Mouse (Mus musculus): Measurements from ENCODE around the gene H2afx. TPM values are rescaled to one million over a fixed set of nuclear protein-coding genes. Genes with fewer than 3 reads are reported as not detected.
A peak's percentile ranks its signal among the peaks of the same experiment; 100 is the strongest.

The H2afx gene
- total and polyA plus RNA-seq, 3 experiments, result 36.3 to 488 (median 56.6) TPM

DNA sequence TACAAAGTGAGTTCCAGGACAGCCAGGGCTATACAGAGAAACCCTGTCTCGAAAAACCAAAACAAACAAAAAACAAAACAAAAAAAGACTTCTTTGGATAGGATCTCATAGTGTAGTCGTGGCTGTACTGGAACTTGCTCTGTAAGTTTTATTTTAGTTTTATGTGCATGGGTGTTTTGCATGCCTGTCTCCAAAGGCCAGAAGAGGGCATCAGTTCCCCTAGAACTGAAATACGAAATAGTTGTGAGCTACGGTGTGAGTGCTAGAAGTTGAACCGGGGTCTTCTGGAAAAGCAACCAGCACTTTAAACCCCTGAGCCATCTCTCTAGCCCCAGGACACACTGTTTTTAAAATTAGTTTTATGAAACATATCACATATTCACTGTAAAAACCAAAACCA is 4.1 kb downstream of the H2afx start:
- Histone ChIP-seq H3K36me3 (replicated peaks in 1 of 2; ENCODE audit: control insufficient read depth in 1 of 2, insufficient read depth in 1 of 2, low read length in 1 of 2) (peaks cover 38 to 53% of the 10 kb centered on the region in 2 experiments), H3K27ac (ENCODE audit: insufficient read depth, low read depth) (no peak overlapping the region), H3K9ac (ENCODE audit: insufficient read depth, low read depth) (no peak overlapping the region), H3K79me2 (replicated peaks; ENCODE audit: control insufficient read depth, extremely low read depth, insufficient read depth, poor library complexity, severe bottlenecking) (peaks cover 36% of the 10 kb centered on the region), H3K4me2 (ENCODE audit: insufficient read depth, low read depth, poor library complexity, severe bottlenecking) (no peak overlapping the region), H3K4me1 (ENCODE audit: control insufficient read depth in 1 of 2, insufficient read depth in 2 of 2) (peaks cover 9 to 36% of the 10 kb centered on the region in 2 experiments; a peak in 2 of 4 replicates), H3K9me3 (replicated peaks; ENCODE audit: low read length) (peaks cover 2% of the 10 kb centered on the region), H3K27me3 (replicated peaks) (no peaks in the 10 kb centered on the region), H3K4me3 (replicated peaks in 1 of 3; ENCODE audit: low read depth in 2 of 3, low read length in 2 of 3, poor library complexity in 1 of 3) (no peak overlapping the region)
- dilution Hi-C loops (cut with MboI; ENCODE audit: extremely low pct_ligation_motif_present, extremely low pct_unique_long_range_greater_than_20kb, low sequenced_read_pairs), result no loop called here
- in situ Hi-C loops (cut with MboI; ENCODE audit: low pct_ligation_motif_present, low pct_unique_long_range_greater_than_20kb, low sequenced_read_pairs), result no loop called here
- DNase-seq (ENCODE audit: extremely low read depth), result no peak
- TF ChIP-seq SMC3 (IDR thresholded peaks at IDR 0.05; ENCODE audit: low read depth, low read length), result peak; percentile 17; the same call in 1 of the 2 replicates
- no peak for TF ChIP-seq PAX5 (IDR thresholded peaks at IDR 0.05; ENCODE audit: low read length)
- peak in 1 of 2 experiments; percentile 42; a peak in 2 of 4 replicates for TF ChIP-seq CTCF (conservative IDR thresholded peaks at IDR 0.05 in 1 of 2, IDR thresholded peaks at IDR 0.05 in 1 of 2; ENCODE audit: low read depth in 2 of 2, low read length in 2 of 2)
- no peak for TF ChIP-seq ETS1 (conservative IDR thresholded peaks at IDR 0.05; ENCODE audit: low read depth, low read length)
- no peak for TF ChIP-seq GABPA (IDR thresholded peaks at IDR 0.05; ENCODE audit: insufficient replicate concordance, low read depth, low read length)
- TF ChIP-seq UBTF (IDR thresholded peaks at IDR 0.05; ENCODE audit: low read depth, low read length), result no peak
- TF ChIP-seq HCFC1 (IDR thresholded peaks at IDR 0.05; ENCODE audit: low read depth, low read length), result no peak
- peak; percentile 9; the same call in 1 of the 2 replicates for TF ChIP-seq RAD21 (IDR thresholded peaks at IDR 0.05; ENCODE audit: low read depth, low read length)
- TF ChIP-seq SIN3A (IDR thresholded peaks at IDR 0.05; ENCODE audit: low read length), result no peak

DNA sequence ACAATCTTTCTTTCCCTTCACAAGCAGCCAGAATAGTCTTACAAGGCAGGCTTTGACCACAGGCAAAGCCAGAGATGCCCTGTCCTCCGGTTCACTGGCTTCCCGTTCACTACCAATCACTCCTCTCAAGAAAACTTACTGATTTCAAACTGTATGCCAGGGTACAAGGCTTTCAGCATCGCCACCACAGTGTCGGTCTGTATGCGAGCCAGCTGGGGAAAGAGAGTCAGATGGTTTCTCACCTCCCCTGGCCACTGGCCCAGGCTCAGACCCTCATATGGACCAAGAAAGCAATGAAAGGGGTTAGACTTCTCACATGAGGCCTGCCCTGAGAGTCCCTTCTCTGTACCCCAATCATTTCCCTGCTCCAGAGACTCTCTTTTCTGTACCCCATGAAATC is 7.0 kb downstream of the H2afx start:
- peaks cover 40 to 62% of the 10 kb centered on the region in 2 experiments for H3K36me3 ChIP-seq (replicated peaks in 1 of 2; ENCODE audit: control insufficient read depth in 1 of 2, insufficient read depth in 1 of 2, low read length in 1 of 2)
- H3K27me3 ChIP-seq (replicated peaks), result no peaks in the 10 kb centered on the region
- dilution Hi-C loops (cut with MboI; ENCODE audit: extremely low pct_ligation_motif_present, extremely low pct_unique_long_range_greater_than_20kb, low sequenced_read_pairs), result no loop called here
- H3K79me2 ChIP-seq (replicated peaks; ENCODE audit: control insufficient read depth, extremely low read depth, insufficient read depth, poor library complexity, severe bottlenecking), result peaks cover 21% of the 10 kb centered on the region
- no peak for TF ChIP-seq UBTF (IDR thresholded peaks at IDR 0.05; ENCODE audit: low read depth, low read length)
- no peak for TF ChIP-seq ZMIZ1 (IDR thresholded peaks at IDR 0.05; ENCODE audit: low read depth, low read length)
- TF ChIP-seq GABPA (IDR thresholded peaks at IDR 0.05; ENCODE audit: insufficient replicate concordance, low read depth, low read length), result no peak
- no peak for TF ChIP-seq CHD1 (IDR thresholded peaks at IDR 0.05; ENCODE audit: low read depth, low read length)
- TF ChIP-seq SMC3 (IDR thresholded peaks at IDR 0.05; ENCODE audit: low read depth, low read length), result no peak
- TF ChIP-seq KAT2A (IDR thresholded peaks at IDR 0.05; ENCODE audit: insufficient replicate concordance, low read length), result no peak
- no peak for TF ChIP-seq ELF1 (IDR thresholded peaks at IDR 0.05; ENCODE audit: low read depth, low read length)
- H3K27ac ChIP-seq (ENCODE audit: insufficient read depth, low read depth), result no peak overlapping the region
- in situ Hi-C loops (cut with MboI; ENCODE audit: low pct_ligation_motif_present, low pct_unique_long_range_greater_than_20kb, low sequenced_read_pairs), result loop anchor here (5.0 kb wide), 2 partner anchors 49 to 56 kb away; partner anchors contain the start of gene Slc37a4
- peaks cover 2% of the 10 kb centered on the region for H3K9me3 ChIP-seq (replicated peaks; ENCODE audit: low read length)
- H3K4me2 ChIP-seq (ENCODE audit: insufficient read depth, low read depth, poor library complexity, severe bottlenecking), result no peak overlapping the region
- DNase-seq (ENCODE audit: extremely low read depth), result no peak
- no peak overlapping the region for H3K9ac ChIP-seq (ENCODE audit: insufficient read depth, low read depth)
- H3K4me3 ChIP-seq (replicated peaks in 1 of 3; ENCODE audit: low read depth in 2 of 3, low read length in 2 of 3, poor library complexity in 1 of 3), result no peak overlapping the region
- H3K4me1 ChIP-seq (ENCODE audit: control insufficient read depth in 1 of 2, insufficient read depth in 2 of 2), result peaks cover 9 to 39% of the 10 kb centered on the region in 2 experiments; a peak in 2 of 4 replicates

All from CH12.LX (cell line).